Mouse (Mus musculus): ENCODE measurements around the gene Gm10477. TPM values are rescaled to one million over a fixed set of nuclear protein-coding genes. Genes with fewer than 3 reads are reported as not detected.
"Not testable (repeated sequence)": the region's sequence is repeated elsewhere in the genome, so short reads cannot be mapped to it uniquely, and the experiment has no call there.

The Gm10477 gene
- total RNA-seq (2021): not detected
- long read RNA-seq, experiment 1: 0 reads
- long read RNA-seq, experiment 2: 0 reads

- DNase-seq (ENCODE audit: extremely low spot score in 1 of 2, low spot score in 2 of 2); intact Hi-C loops (cut with DNase I); H3K27ac ChIP-seq; H3K4me3 ChIP-seq: not testable (repeated sequence)
These were observed at the start of gene Gm10477 for GRCm38 (mm10) chrX:56524442-56524841. Gene Gm10477 (plus strand): TSS chrX:56524742.

GRCm38 (mm10) chrX:56477553-56477952, 47.0 kb upstream of the Gm10477 start:
- intact Hi-C loops (cut with DNase I): no loop called here
- no peak for TF ChIP-seq CTCF (IDR thresholded peaks at IDR 0.05)

GRCm38 (mm10) chrX:56481906-56482305, 42.6 kb upstream of the Gm10477 start:
- no peak for TF ChIP-seq CTCF (IDR thresholded peaks at IDR 0.05)
- intact Hi-C loops (cut with DNase I): loop anchor here (10.0 kb wide), 1 partner anchor 207 kb away; no protein-coding TSS in a partner anchor
- no peak for DNase-seq (ENCODE audit: extremely low spot score in 1 of 2, low spot score in 2 of 2)
- H3K27ac ChIP-seq: no peak overlapping the region
- H3K4me3 ChIP-seq: no peak overlapping the region

More at GRCm38 (mm10) chrX:56477553-56477952, 47.0 kb upstream of the Gm10477 start:
- Histone ChIP-seq H3K27ac (no peak overlapping the region), H3K4me3 (no peak overlapping the region)
- no peak for DNase-seq (ENCODE audit: extremely low spot score in 1 of 2, low spot score in 2 of 2)

GRCm38 (mm10) chrX:56489758-56490157, 34.8 kb upstream of the Gm10477 start:
- peak; percentile 53 to 67 for DNase-seq (ENCODE audit: extremely low spot score in 1 of 2, low spot score in 2 of 2)
- peak; percentile 88 for TF ChIP-seq CTCF (IDR thresholded peaks at IDR 0.05)
- intact Hi-C loops (cut with DNase I): loop anchor here (1.0 to 10.0 kb wide), 3 partner anchors 35 to 215 kb away; partner anchors contain the start of gene Ints6l
- Histone ChIP-seq H3K4me3 (no peak overlapping the region), H3K27ac (no peak overlapping the region)

- intact Hi-C loops (cut with DNase I): no loop called here
- TF ChIP-seq CTCF (IDR thresholded peaks at IDR 0.05): no peak
- H3K27ac ChIP-seq: no peak overlapping the region
- no peak for DNase-seq (ENCODE audit: extremely low spot score in 1 of 2, low spot score in 2 of 2)
- H3K4me3 ChIP-seq: no peak overlapping the region
These were observed 27.3 kb upstream of the Gm10477 start for GRCm38 (mm10) chrX:56497241-56497640.

GRCm38 (mm10) chrX:56531266-56531665, 6.7 kb downstream of the Gm10477 start:
- Histone ChIP-seq H3K27ac (no peak overlapping the region), H3K4me3 (no peak overlapping the region)
- peak; percentile 45 to 62 for DNase-seq (ENCODE audit: extremely low spot score in 1 of 2, low spot score in 2 of 2)
- TF ChIP-seq CTCF (IDR thresholded peaks at IDR 0.05): peak; percentile 69
- intact Hi-C loops (cut with DNase I): loop anchor here (10.0 kb wide), 2 partner anchors 304 to 584 kb away; no protein-coding TSS in a partner anchor

GRCm38 (mm10) chrX:56537162-56537561, 12.6 kb downstream of the Gm10477 start:
- H3K4me3 ChIP-seq: no peak overlapping the region
- DNase-seq (ENCODE audit: extremely low spot score in 1 of 2, low spot score in 2 of 2): peak; percentile 18 to 24
- intact Hi-C loops (cut with DNase I): loop anchor here (10.0 kb wide), 2 partner anchors 298 to 578 kb away; no protein-coding TSS in a partner anchor
- peak; percentile 47 for TF ChIP-seq CTCF (IDR thresholded peaks at IDR 0.05)
- H3K27ac ChIP-seq: no peak overlapping the region

GRCm38 (mm10) chrX:56549506-56549905, 25.0 kb downstream of the Gm10477 start, which contains the start of gene Gm648:
Gene Gm648 (minus strand): TSS chrX:56549606.
- Histone ChIP-seq H3K27ac (no peak within 1 kb of the TSS), H3K4me3 (no peak within 1 kb of the TSS)
- no peak for DNase-seq (ENCODE audit: extremely low spot score in 1 of 2, low spot score in 2 of 2)
- TF ChIP-seq CTCF (IDR thresholded peaks at IDR 0.05): no peak
- intact Hi-C loops (cut with DNase I): no loop called here

GRCm38 (mm10) chrX:56553584-56553983, 29.0 kb downstream of the Gm10477 start:
- intact Hi-C loops (cut with DNase I): loop anchor here (10.0 kb wide), 1 partner anchor 61 kb away; no protein-coding TSS in a partner anchor
- Histone ChIP-seq H3K4me3 (no peak overlapping the region), H3K27ac (no peak overlapping the region)
- TF ChIP-seq CTCF (IDR thresholded peaks at IDR 0.05): no peak
- DNase-seq (ENCODE audit: extremely low spot score in 1 of 2, low spot score in 2 of 2): no peak

- DNase-seq (ENCODE audit: extremely low spot score in 1 of 2, low spot score in 2 of 2): no peak
- Histone ChIP-seq H3K27ac (no peak overlapping the region), H3K4me3 (no peak overlapping the region)
- TF ChIP-seq CTCF (IDR thresholded peaks at IDR 0.05): peak; percentile 52
- intact Hi-C loops (cut with DNase I): no loop called here
These were observed 47.9 kb downstream of the Gm10477 start for GRCm38 (mm10) chrX:56572465-56572864.

Other genes with a start within 250 kb of the Gm10477 start
- gene Zfp449, start 178.3 kb upstream of the Gm10477 start, total RNA-seq (2021): 1 to 10 TPM; 3.9 to 4.0 TPM
- gene Smim10l2a, start 150.2 kb upstream of the Gm10477 start, total RNA-seq (2021): 10 to 100 TPM; 15.6 to 23.0 TPM
- gene Gm2174, start 76.8 kb upstream of the Gm10477 start, total RNA-seq (2021): not detected
- 10 to 100 TPM; 35.1 to 40.5 TPM for gene Ints6l, start 69.9 kb upstream of the Gm10477 start, total RNA-seq (2021)
- gene Gm648, start 24.9 kb downstream of the Gm10477 start, total RNA-seq (2021): not detected
- gene Mmgt1, start 73.3 kb downstream of the Gm10477 start, total RNA-seq (2021): 10 to 100 TPM; 25.7 TPM
- gene Slc9a6, start 85.0 kb downstream of the Gm10477 start, total RNA-seq (2021): 100 to 1,000 TPM; 103 to 117 TPM
- 10 to 100 TPM; 89.4 to 94.0 TPM for gene Fhl1, start 207.0 kb downstream of the Gm10477 start, total RNA-seq (2021)

All from left cerebral cortex, adult 2 months (tissue).